Mouse (Mus musculus) urinary bladder, postnatal 25 days (tissue): ENCODE measurements around the gene Cst9.

Experiments used
- DNase-seq: peaks from one replicate; pipeline ENCODE4 v3.0.0; 2022; ENCODE audit warnings: low spot score

Gene Cst9

DNA sequence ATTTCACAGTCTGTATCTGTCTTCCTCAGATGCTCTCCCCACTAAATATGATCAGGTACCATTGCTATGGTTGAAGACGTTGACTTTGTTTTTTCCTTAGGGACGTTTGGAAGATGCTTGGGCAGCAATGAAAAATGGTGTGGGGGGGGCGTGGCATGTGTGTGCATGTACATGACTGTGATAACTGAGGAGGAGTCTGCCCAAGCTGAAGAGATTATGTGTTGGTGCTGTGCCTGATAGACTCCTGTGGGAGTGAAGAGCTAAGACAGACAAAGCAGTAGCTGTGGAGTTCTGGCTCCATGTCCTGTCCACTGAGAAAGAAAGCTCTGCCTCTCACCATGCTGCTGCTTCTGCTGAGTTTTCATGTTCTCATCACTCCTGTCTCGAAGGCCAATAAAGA lies at the start of gene Cst9:
Gene Cst9, plus strand, starts transcription at position 236 of the 400 bp plus-strand sequence.
- no peak for DNase-seq

DNA sequence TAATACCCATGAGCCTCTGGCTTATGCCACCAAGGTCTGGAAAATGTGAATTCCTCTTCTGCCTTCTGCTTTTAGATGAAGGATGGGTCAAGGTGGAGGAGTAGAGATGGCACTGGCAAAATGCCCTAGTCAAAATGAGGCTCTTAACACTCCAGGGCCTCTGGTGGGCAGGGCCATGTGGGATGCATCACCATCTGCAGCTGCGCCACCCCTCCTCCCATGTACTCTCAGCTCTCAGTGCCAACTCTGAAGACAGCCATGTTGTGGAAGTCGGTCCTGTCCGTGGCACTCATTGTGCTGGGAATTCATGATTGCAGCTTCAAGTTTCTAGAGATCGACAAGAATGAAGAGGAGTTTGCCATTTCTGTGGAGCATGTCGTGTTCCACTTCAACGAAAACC lies 45.8 kb upstream of the Cst9 start, which contains the start of gene Cst12:
Gene Cst12, plus strand, starts transcription at position 220 of the 400 bp plus-strand sequence.
- DNase-seq: no peak

DNA sequence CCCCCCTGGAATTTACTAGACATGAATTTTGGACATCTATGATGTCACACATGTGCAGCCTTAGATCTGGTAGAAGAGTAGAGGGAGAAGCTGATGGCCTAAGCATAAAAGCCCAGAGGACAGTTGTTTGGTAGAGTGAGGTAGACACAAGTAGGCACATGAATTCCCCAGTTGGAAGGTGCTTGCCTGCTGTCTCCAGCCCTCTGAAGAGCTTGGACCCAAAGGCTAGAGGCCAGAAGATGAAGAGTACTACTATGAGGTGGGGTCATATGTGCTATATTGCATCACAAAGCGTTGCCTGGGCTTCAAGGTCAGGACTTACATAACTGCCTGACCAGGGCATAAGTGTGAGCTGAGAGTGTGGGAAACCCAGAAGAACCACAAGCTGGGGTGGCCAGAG lies 36.5 kb upstream of the Cst9 start, which contains the start of gene Cst8:
Gene Cst8, plus strand, starts transcription at position 301 of the 400 bp plus-strand sequence.
- no peak for DNase-seq

DNA sequence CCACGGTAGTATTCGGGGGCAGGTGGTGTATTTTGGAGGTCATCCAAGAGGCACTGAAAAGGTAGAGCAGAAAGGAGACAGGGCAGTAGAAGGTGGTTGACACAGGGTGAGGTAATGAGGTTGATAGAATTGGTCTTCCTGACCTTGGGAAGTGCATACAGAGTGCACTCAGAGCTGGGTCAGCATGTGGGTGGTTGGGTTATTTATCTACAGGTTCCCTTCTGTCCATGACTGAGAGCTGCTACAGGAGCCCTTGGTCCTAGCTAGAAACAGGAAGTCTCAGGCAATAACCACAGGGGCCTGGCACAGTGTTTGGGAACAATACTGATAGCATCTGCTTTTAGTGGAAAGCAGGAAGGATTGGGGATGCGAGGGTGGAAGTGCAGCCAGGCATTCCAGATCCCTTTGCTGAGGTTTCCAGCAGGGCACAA lies 33.4 kb upstream of the Cst9 start:
- no peak for DNase-seq

DNA sequence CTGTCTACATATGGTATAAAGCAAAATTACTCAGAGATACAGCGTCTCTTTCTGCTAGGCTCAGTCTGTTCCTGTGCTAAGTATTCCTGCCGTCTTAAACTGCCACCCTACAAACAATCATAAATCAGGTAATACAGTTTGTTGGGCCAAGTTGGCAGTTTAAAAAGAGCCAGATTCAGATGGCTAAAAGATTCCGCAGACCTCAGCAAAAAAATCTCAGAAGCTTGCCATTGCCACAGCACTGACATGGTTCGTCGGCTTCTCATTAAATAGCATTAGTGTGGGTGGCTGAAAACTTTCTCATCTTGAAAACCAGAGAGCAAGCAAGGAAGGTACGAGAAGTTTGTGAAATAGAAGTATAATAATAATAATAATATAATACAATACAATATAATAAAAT lies 28.3 kb upstream of the Cst9 start:
- DNase-seq: no peak

DNA sequence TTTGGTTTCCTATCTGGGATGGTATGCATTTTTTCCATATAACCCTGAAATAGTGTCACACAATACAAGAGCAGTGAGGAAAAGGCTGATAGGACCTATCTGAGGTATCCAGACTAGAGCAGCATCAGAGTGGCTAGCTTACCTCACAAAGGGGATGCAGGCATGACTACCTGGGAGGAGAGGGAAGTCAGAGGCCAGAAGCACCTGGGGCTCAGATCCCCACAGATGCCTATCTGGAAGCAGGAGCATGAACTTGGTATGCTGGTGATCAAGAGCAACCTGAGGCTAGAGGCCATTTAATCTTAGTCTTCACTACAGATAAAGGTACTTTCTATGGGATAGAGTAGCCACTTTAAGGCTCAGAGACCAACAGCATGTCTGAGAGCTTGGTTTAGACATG lies 15.0 kb upstream of the Cst9 start, which contains the start of gene Cst13:
Gene Cst13, plus strand, starts transcription at position 173 of the 400 bp plus-strand sequence.
- DNase-seq: no peak

DNA sequence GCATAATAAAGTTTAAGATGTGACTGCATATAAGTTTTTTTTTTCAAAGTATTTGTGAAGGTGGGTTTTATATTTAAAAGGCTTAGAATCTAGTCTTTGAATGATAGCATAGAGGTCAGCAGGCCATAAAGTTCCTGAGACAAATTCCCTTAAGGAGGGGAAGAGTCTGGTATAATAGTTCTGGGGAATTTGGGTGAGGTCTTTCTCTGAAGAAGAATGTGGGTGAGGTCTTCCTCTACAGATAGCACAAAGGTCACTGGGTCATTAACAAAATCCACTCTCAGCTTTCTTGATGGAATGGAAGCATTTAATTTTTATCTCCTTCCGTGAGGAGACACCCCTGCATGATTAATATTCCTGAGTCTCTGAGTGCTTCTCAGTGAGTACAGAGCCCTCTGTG lies 9.0 kb upstream of the Cst9 start:
- no peak for DNase-seq

DNA sequence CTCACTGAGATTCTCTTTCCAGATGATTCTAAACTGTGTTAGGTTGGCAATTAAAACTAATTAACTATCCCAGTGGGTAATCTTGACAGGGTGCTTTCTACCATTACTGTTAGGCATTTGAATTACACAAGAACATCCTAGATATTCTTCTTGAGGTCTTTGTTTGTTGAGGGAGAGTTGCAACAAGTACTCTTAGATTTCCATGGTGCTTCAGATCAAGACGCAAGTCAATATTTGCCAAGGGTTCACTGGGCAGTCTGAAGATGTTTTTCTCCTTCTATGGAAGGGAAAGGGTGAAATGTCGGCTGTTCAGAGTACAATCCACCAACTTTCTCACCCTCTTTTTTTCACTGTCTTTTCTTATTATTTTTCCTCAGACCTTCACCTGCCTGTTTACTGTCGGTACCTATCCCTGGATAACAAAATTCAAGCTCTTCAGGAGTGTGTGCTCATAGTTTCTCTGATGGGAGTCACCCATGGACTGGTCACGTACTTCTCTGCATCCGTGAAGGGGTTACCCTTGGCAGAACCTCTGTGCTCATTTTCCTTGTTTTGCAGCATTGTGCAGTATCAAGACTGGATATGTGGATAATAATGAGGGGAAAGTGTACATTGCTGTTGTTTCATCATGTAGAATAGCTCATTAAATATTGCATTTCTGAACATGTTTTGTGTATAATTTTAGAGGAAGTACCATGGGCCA lies 3.3 kb downstream of the Cst9 start:
- no peak for DNase-seq

DNA sequence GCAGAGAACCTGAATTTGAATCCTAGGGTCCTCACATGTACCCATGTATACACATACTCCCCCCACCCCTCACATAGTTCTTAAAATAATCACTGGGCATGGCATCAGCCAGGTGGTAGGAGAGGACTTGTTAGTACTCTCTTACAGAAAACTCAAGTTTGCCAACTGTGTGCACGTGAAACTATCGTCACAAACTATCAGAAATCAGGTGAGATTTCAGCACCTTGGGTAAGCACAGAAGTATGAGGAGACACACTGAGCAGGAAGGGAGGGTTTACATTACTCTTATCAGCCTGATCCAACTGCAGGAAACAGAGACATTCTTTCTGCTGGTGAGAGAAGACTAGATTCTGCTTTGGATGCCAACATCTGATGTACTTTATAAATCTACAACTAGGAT lies 4.3 kb downstream of the Cst9 start:
- no peak for DNase-seq

DNA sequence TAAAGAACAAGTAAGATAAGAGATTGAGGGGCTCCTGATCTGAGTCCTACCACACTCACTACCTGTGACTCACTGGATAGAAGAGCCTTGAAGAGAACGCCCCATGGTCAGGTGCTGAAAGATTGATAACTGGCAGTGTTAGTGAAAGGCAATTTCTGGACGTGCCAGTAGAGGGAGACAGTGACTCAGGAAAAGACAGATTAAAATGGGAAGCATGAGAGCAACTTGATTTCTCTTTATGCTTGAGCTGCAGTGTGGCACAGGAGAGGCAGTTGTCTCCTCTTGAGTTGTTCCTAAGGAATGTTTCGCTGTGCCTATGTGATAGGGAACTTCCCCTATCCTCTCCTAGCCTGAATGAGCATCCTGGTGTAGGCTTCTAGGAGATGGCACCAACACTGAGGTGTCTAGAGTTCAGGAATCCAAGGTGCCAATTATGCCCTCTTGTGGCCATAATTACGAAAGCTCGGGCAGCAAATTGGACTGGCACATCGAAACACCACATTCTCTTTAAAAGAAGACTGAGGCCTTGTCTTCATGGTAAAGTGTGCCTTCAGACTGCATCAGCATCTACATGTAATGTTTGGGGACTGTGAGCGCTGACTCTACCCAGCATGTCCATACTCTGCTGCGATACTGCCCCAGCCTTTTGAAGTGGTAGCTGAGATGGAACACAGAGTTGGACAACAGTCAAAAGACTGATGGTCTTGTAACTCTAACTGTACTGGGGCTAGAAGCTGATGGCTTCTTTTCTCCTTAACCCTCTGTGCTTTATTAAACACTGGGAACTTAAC lies 16.4 kb downstream of the Cst9 start:
- DNase-seq: peak; percentile 71

DNA sequence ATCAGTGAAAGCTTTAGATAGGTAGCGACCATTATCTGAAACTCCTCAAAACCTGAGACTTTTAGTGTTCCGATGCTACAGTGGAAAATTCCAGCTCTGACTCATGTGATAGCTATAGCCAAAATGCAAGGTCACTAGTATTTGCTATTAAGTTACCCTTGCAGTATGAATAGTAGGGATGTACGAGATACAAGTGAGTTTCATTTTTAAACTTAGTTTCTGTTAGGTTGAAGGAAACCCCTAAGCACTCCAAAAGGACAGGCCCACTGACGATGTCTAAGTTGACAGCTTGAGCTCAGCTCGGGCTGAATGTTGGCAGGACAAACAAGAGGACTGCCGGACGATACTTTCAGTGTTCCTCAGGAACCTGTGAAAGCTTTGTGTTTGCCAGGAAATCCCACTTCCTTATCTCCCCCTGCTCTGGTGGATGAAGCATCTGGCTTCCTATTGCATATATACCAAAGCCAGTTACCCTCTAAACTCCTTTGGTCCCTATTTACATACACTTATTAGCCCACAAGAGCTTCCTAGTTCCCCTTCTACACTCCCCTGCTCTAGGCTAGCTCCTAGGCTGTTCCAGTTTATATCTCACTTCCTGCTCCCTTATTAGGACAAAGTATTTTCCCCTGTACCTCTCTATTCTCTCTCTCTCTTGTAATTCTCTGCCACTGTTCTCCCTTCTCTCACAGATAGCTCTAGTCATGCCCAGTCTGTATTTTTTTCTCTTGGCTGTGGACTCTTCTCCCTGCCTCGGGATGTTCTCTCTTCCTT lies 21.9 kb downstream of the Cst9 start:
- DNase-seq: no peak

DNA sequence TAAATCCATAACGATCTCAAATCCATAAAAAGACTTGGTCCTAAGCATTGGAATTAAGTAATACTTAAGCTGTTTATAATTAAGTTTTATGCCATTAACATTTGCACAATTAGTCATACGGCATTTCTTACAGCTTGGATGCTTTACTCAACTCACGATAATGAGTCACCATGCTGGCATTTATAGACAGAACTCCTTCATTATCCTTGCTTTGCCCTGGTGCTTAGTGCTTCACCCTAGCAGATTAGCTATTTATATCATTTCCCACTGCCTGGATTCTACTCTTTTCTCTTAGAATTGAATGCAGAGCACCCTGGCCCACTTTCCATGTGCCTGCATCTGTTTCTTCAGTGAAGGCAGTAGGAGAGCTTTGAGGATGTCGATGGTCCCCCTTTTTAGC lies 22.6 kb downstream of the Cst9 start:
- no peak for DNase-seq

DNA sequence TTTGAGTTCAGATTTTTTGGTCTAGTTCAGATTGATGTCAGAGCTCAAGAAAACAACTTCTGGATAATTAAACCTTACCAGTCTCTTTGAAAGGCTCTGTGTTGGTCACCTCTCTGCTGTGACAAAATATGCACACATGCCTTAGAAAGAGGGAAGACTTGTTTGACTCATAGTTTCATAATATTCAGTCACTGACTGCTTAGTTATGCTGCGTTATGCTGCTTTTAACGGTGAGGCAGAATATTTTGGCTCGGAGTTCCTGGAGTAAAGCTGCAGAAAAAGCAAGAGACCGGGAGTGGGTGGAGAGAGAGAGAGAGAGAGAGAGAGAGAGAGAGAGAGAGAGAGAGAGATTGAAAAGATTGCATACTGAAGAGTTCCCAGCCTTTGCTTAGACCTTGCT lies 26.0 kb downstream of the Cst9 start:
- no peak for DNase-seq

DNA sequence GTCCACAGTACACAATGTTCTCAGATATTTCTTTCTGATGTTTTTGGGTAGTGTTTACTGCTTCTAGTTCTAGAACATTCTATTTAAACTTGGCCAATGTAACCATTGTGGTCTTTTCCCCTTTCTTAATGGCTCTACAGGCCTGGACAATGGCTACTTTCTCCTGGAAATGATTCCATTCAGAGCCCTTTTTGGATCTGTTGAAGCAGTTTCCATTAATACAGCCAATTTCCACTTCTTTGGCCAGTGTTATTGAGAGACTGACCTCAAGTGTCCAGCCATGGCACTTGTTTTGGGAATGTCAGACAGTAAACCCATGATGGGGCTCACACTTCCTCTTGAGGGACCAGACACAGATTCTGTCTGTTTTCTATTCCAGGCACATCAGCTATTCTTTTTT lies 26.7 kb downstream of the Cst9 start:
- no peak for DNase-seq

DNA sequence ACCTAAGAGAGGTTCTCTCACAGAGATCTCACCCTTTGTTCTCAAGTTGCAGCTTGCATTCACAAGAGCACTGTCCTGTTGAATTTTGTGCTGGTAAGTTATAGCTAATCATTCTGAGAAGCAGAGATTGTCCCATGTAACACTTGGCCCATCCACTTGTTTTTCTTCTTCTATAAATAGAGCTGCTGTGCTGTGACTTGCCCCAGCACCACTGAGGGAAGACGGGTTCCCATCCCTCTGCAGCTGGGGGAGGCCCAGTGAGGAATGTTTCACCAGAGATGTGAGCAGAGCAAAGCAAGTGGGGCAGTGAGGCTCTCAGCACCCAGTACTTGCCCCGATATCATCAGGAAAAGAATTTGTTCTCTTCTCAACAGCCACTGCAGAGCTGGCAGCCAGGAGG lies 30.0 kb downstream of the Cst9 start, which contains the start of gene 9230104L09Rik:
Gene 9230104L09Rik, minus strand, starts transcription at position 73 of the 400 bp plus-strand sequence.
- DNase-seq: no peak

DNA sequence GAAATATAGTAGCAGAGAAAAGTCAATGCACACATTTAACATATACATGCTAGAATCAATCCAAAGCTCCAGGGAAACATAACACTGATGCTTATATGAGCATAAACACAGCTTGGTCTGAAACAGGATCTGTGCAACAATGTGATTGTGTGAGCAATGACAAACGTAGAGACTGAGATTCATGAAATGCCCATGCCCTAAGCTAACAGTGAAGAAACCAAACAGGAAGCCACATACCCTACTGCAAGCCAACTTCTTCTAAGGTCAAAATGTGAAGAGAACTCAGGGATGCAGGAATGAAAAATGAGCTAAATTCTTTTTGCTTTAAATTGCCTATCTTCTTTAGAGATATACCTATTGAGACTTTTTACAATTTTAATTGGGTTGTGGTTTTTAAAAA lies 34.0 kb downstream of the Cst9 start:
- no peak for DNase-seq

DNA sequence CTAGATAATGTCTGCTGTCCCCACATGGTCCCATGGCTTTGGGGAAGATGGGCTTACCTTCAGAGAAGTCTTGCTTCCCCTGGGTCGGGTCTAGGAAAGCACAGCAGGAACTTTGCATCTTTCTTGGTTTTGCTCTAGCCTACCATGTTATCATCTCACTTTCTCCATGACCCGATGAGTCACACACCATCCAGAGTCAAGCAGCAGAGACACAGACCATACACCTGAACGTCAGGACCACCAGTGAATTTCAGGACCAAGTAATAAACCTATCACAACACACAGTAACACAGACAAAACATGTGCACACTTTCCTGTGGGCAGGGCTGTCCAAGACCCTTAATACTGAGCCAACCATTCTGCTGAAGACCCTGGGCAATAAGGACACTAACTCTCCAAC lies 35.6 kb downstream of the Cst9 start:
- DNase-seq: no peak

DNA sequence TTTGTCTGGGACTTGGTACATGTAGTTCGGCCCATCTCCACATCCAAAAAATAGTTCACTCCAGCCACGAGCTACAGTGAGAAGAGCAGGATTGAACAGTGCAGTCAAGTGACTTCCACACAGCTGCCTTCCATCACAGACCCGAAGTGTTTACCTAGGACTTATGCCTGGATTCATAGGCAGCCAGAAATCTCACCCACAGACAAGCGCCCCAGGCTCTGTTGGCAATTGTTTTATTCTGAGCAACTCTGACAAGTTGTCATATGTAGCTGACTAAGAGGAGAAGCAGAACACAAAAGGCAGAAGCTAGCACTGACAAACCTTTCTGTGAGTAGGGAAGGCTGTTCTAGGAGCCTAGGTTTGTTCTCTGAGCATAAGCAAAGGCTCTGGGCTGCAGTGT lies 37.9 kb downstream of the Cst9 start:
- no peak for DNase-seq

DNA sequence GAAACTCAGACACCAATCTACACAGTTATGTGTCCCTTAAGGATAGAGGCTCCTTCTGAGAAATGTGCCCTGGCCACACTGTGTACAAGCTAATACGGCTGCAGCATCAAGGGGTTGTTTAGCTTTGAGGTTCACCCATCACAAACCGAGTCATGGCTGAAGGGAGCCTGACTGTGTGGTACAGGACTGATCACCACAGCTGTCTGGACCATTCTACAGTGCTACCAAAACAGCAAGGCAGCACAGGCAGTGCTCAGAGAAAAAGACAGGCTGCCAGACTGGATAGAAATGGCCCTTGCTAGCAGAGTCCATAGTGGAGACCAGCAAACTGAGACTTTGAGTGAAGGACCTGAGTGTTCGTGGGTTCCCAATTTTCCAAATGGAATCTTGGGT lies 39.3 kb downstream of the Cst9 start:
- no peak for DNase-seq

DNA sequence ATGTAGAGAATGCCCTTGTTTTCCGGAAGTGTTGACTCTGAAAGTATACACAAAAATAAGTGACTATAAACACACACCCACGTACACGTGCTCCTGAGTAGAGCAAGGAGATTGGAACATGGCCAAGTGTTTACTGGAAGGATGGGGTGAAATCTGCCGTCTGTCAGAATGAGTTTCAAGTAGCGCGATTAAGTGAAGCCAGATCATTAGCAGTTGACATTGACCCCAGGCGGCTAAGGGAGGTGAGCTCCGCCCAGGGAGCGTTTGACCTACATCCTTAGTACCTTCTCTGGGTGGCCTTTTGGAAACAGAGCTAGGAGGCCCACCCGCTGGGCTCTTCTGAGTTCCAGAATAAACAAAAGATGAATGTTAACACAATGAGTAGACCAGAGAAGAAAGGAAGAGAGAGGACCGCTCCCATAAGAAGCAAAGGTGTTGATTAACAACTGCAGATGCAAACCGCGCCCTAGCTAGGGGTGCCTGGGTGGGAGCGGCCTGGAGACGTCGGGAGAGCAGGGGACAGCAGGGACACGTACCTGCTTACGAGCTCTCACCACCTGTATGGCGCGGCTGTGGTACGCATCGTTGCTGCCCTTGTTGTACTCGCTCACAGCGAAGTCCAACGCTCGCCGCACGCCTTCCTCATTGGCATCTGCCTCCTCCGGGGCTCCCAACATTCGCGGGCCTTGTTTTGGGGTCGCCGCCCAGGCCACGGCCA lies 39.8 kb downstream of the Cst9 start:
- DNase-seq: no peak

DNA sequence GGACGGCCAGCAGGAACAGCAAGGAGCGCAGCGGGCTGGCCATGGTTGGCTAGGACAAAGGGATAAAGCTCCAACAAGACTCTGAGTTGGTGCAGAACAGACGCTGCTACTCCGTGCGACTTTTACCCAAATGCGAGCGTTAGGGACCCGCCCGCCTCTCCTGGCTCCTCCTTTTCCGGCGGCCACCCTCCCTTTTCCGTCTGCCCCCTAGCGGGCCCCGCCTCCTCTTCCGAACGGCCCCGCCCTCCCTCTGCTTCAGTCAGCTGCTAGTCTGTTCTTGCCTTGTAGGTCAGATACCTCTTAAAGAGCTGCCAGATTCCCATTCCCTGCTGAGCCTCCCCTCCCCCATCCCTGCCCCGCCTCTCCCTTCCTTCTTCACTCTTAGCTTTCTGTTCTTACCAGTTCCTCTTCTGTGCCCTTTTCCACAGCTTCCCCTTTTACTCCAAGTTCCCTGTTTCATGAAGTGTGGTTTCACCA lies 40.4 kb downstream of the Cst9 start, which contains the start of gene Cst3:
Gene Cst3, minus strand, starts transcription at position 358 of the 477 bp plus-strand sequence.
- DNase-seq: peak; percentile 92
